Mouse (Mus musculus) stomach, embryonic 15.5 days (tissue): ENCODE results near the gene Best2. TPM values are rescaled to one million over a fixed set of nuclear protein-coding genes. Genes with fewer than 3 reads are reported as not detected.
A peak's percentile ranks its signal among the peaks of the same experiment; 100 is the strongest.

Source experiments
- ATAC-seq: fragments of 200-750 bp; cut with Nextera tagmentation; 2 replicates; pipeline ENCODE4 v1.8.0; 2017; ENCODE audit warnings: low read depth, moderate number of reproducible peaks, moderate TSS enrichment; ENCODE audit not compliant: insufficient read depth, low FRiP score
- H3K27ac ChIP-seq: fragments of 300-500 bp; sonication (generic); 2 replicates; pipeline ENCODE4 v1.5.1; 2015; ENCODE audit warnings: mild to moderate bottlenecking, inconsistent platforms
- H3K27me3 ChIP-seq: fragments of 300-500 bp; sonication (generic); replicated peaks from 2 replicates; pipeline ENCODE4 v1.6.1; 2015; ENCODE audit warnings: inconsistent platforms
- H3K36me3 ChIP-seq: fragments of 300-500 bp; sonication (generic); 2 replicates; pipeline ENCODE4 v1.6.1; 2015; ENCODE audit warnings: inconsistent platforms
- H3K4me1 ChIP-seq: fragments of 300-500 bp; sonication (generic); 2 replicates; pipeline ENCODE4 v1.6.1; 2015; ENCODE audit warnings: inconsistent platforms
- H3K4me2 ChIP-seq: fragments of 300-500 bp; sonication (generic); 2 replicates; pipeline ENCODE4 v1.6.1; 2015; ENCODE audit warnings: mild to moderate bottlenecking, inconsistent platforms
- H3K4me3 ChIP-seq: fragments of 300-500 bp; sonication (generic); replicated peaks from 2 replicates; pipeline ENCODE4 v1.5.1; 2015; ENCODE audit warnings: inconsistent platforms
- H3K9ac ChIP-seq: fragments of 300-500 bp; sonication (generic); 2 replicates; pipeline ENCODE4 v1.6.1; 2015; ENCODE audit warnings: inconsistent platforms
- H3K9me3 ChIP-seq: fragments of 300-500 bp; sonication (generic); 2 replicates; pipeline ENCODE4 v1.6.1; 2016; ENCODE audit warnings: inconsistent platforms
- WGBS: fragments of 180-500 bp; shearing (Covaris S2); methylation state at CpG from one replicate; pipeline ENCODE4 v1.1.7; 2015; 5-methylcytosine and 5-hydroxymethylcytosine counted together
- polyA plus RNA-seq: library from polyadenylated mRNA; unstranded; fragments of >200 nt; fragmentation: Nextera tagmentation; extraction: Ambion mirVana; gene quantifications from 2 replicates; pipeline ENCODE4 v1.2.1, GENCODE M21; 2015

Gene Best2
- polyA plus RNA-seq, 1 experiment from 2014 or later, result 0.23 TPM

DNA sequence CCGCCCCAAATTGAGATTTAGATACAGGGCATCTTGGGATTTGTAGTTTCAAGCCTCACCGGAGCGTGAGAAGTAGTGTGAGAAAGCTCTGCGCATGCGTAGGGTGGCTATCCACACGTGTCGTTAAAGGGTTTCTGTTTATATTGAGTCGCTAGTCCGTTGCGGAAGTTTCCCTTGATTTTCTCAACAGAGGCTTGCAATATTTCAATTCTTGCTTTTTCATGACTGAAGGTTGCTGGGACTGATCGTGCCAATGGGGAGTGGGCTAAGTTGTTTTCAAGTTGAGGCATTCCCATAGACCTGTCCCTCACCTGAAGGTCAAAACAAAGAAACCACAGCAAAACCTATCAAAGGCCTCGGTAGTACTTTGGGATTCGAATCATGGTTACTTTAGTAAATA, 20.4 kb upstream of the Best2 start:
- H3K9me3 ChIP-seq, result no peaks in the 10 kb centered on the region
- H3K4me2 ChIP-seq, result peak overlapping the region; percentile 84
- peaks cover 30% of the 10 kb centered on the region for H3K36me3 ChIP-seq
- H3K4me3 ChIP-seq, result peak overlapping the region; percentile 77
- H3K9ac ChIP-seq, result 0 out of 2 replicates have a peak overlapping the region, but pooled peaks have one; percentile 10
- ATAC-seq, result no peak
- peak overlapping the region; percentile 100 for H3K27ac ChIP-seq
- H3K4me1 ChIP-seq, result peaks cover 21% of the 10 kb centered on the region
- H3K27me3 ChIP-seq, result no peaks in the 10 kb centered on the region
- WGBS, result 3% methylated on average over 13 of the region's 13 CpGs

DNA sequence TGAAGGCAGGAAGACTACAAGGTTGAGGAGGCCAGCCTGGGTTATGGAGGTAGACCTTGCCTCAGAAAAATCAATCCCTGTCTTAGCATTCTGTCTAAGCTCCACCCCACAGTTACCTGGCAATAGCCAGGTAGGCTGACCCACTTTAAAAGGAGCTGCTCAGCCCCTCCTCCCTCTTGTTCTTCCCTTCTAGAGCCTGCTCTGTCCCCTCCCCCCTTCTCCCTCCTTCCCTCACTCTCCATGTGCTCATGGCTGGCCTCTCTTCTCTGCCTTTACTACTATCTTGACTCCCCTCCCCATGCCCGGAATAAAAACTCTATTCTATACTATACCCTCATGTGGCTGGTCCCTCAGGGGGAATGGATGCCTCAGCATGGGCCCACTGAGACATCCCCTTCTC, 19.5 kb upstream of the Best2 start:
- no peak for ATAC-seq
- H3K27ac ChIP-seq, result no peak overlapping the region

DNA sequence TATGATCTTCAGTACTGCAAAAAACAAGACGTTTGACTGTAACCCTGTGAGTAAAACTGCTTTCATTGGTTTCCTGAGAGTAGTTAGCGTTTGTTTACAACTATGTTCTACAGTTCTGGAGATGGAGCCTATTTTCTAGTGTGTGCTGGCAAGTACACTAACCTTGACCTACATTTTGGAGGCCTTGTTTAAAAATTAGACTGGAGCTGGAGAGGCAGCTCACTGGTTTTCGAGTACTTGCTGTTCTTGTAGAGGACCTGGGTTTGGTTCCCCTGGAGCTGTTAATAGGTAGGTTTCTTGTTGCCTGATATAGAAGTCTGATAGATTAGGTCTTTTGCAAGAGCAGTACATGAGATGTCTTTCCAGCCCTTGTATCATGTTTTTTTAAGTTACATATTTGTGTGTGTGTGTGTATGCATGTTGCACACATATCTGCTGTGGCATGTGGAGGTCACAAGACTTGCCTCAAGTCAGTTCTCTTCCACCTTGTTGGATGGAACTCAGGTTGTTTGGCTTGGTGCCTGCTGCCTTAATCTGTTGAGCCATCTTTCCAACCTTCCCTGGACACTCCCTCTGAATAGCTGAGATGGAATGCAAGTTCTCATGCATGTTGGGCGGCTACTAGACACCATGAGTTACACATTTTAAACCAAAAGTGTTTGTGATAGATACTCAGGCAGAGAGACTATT, 18.4 kb upstream of the Best2 start:
- Histone ChIP-seq H3K4me2 (no peak overlapping the region), H3K27ac (no peak overlapping the region), H3K9me3 (no peaks in the 10 kb centered on the region), H3K36me3 (peaks cover 37% of the 10 kb centered on the region), H3K27me3 (no peaks in the 10 kb centered on the region), H3K4me3 (no peak overlapping the region), H3K9ac (no peak overlapping the region), H3K4me1 (peaks cover 24% of the 10 kb centered on the region)
- ATAC-seq, result no peak
- 76% methylated on average over 4 of the region's 4 CpGs for WGBS

More for the DNA sequence above, 19.5 kb upstream of the Best2 start:
- Histone ChIP-seq H3K9me3 (no peaks in the 10 kb centered on the region), H3K27me3 (no peaks in the 10 kb centered on the region), H3K4me1 (peaks cover 17% of the 10 kb centered on the region), H3K9ac (no peak overlapping the region), H3K4me2 (no peak overlapping the region), H3K36me3 (peaks cover 37% of the 10 kb centered on the region), H3K4me3 (no peak overlapping the region)
- 64% methylated on average over 1 of the region's 1 CpGs for WGBS

DNA sequence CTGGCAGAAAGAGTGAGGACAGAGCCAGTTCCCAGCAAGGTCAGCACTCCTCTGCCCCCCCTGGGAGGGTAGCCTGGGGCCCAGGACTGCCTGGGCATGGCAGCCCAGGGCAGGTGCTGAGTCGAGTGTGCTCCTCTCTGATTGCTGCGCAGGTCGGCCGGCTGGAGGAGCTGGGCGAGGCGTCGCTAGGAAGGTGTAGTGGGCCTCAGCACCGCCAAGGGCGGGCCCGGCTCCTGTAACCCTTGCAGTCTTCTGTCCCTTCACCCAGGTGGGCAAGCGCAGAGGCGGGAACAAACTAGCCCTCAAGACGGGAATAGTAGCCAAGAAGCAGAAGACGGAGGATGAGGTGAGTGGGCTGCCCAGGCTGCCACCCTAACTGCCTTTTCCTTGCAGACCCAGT, 14.9 kb upstream of the Best2 start:
- peak overlapping the region; percentile 50 for H3K4me2 ChIP-seq
- H3K9me3 ChIP-seq, result no peaks in the 10 kb centered on the region
- no peak overlapping the region for H3K27ac ChIP-seq
- 81% methylated on average over 14 of the region's 14 CpGs for WGBS
- 0 out of 2 replicates have a peak overlapping the region, but pooled peaks have one; percentile 4 for H3K9ac ChIP-seq
- H3K4me1 ChIP-seq, result peaks cover 28% of the 10 kb centered on the region
- no peaks in the 10 kb centered on the region for H3K27me3 ChIP-seq
- ATAC-seq, result no peak
- peaks cover 37% of the 10 kb centered on the region for H3K36me3 ChIP-seq
- no peak overlapping the region for H3K4me3 ChIP-seq

DNA sequence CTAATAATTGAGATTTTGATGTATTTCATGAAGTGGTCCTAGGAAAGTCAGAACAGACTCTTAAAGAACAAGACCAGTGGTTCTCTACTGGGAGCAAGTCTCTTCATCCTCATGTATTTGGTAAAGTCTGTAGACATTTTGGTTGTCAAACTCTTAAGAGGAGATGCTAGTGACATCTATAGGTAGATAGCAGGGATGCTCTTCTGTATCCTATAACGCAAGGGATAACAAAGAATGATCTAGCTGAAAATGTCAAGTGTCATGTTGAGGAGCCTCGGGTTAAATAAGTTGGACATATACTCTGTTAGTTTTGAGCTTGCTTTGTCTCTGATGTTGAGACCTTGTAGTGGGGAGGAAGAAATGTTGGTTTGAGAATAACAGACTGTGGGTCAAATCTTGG, 13.6 kb upstream of the Best2 start:
- no peak for ATAC-seq
- Histone ChIP-seq H3K4me1 (peaks cover 33% of the 10 kb centered on the region), H3K9me3 (no peaks in the 10 kb centered on the region), H3K9ac (peak overlapping the region; percentile 100; the same call in 1 of the 2 replicates), H3K36me3 (peaks cover 41% of the 10 kb centered on the region), H3K27ac (no peak overlapping the region), H3K4me2 (peak overlapping the region; percentile 50), H3K4me3 (peak overlapping the region; percentile 90), H3K27me3 (no peaks in the 10 kb centered on the region)
- 12% methylated on average over 2 of the region's 2 CpGs for WGBS

DNA sequence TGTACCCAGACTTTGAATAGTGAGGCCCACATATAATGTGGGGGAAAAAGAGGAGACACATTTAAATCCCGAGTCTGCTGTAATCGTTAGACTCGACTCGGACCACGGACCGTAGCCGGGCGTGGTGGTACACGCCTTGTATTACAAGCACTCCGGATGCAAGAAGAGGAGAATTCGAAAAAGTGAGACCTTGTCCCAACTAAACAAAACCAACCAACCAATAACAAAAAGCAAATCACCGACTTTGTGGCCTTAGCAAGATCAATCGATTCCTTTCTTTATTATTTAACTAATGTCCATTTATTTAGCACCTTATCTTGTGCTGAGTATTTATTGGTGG, 13.2 kb upstream of the Best2 start:
- peak overlapping the region; percentile 100 for H3K9ac ChIP-seq
- WGBS, result 0% methylated on average over 13 of the region's 13 CpGs
- peaks cover 33% of the 10 kb centered on the region for H3K4me1 ChIP-seq
- no peak for ATAC-seq
- no peaks in the 10 kb centered on the region for H3K27me3 ChIP-seq
- peak overlapping the region; percentile 88 for H3K27ac ChIP-seq
- H3K9me3 ChIP-seq, result no peaks in the 10 kb centered on the region
- H3K36me3 ChIP-seq, result peaks cover 40% of the 10 kb centered on the region
- H3K4me2 ChIP-seq, result peak overlapping the region; percentile 50
- peak overlapping the region; percentile 90 for H3K4me3 ChIP-seq

DNA sequence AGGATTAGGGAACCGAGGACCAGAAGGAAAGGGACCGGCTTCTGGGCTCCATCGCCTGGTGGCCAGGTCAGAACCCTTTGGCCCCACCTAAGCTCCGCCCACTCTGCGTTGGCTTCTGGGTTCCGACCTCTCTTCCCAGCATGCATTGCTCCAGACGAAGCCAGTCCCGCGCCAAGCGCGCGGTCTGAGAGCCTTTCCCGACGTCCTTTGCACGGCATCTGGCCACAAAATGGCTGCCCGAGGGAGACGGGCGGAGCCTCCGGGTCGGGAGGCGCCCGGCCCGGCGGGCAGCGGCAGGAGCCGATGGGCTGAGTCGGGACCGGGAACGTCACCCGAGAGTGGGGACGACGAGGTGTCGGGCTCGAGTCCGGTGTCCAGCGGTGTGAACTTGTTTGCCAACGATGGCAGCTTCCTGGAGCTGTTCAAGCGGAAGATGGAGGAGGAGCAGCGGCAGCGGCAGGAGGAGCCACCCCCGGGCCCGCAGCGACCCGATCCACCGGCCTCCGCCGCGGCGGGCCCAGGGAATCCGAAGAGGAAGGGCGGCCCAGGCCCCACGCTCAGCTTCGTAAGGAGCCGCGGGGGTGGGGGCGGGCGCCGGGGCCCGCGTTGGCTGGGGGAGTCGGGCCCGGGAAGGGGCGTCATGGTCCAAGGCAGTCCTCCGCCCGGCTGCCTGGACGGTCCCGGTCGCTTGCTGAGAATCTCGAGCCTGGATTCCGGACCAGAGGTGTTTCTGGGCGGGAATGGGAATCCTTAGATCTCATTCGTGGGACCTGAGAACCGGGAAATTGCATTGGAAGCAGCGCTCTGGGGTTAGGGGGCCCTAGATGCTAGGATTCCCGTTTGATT, 12.6 kb upstream of the Best2 start, which contains the start of gene Trir:
Gene Trir, plus strand, starts transcription at position 154 of the 846 bp plus-strand sequence.
- Histone ChIP-seq H3K4me2 (peak within 1 kb of the TSS; percentile 90), H3K27me3 (no peaks in the 10 kb centered on the region), H3K36me3 (peaks cover 39% of the 10 kb centered on the region), H3K9ac (peak within 1 kb of the TSS; percentile 100), H3K9me3 (no peaks in the 10 kb centered on the region), H3K4me3 (peak within 1 kb of the TSS; percentile 90), H3K27ac (peak within 1 kb of the TSS; percentile 88), H3K4me1 (peaks cover 33% of the 10 kb centered on the region)
- WGBS, result under 1% methylated on average over 72 of the region's 75 CpGs
- ATAC-seq, result peak; percentile 82

DNA sequence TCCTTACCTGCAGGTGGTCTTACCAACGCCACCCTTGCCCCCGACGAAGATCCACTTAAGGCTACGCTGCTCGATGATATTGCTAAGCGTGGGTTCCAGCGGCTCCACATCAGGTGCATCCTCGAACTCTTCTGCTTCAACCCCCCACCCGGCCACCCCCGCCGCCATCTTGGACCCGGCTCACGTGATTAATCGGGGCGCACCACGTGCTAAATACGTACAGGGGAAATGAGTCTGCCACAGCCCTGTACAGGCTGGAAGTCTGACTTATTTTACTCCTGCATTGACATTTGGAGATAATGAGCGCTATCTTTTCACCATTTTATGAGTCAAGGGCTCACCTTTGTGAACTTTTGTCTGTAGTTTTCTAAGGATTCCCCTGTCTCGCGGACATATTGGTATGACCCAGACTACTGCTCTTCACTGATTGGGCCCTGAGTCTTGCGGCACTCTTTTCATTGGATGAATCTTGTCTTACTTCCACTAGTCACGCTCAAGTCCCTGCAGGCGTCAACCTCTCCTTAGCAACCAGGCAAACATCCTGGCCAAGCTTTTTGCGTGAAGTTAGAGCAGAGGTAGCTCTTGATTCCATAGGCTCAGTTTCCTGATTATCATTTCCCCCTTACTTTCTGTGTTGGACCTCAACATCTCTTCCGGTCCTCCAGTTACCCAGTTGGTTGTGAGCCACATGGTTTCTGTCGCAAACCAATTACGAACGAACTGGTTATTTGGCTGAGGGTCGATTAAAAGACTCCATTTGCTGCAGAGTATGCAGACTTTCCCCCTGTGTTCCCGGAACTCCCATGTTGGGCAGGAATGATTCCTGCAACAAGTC, 11.0 kb upstream of the Best2 start, which contains the start of gene Asna1:
Gene Asna1, minus strand, starts transcription at position 184 of the 835 bp plus-strand sequence.
- peak; percentile 91 for ATAC-seq
- Histone ChIP-seq H3K9ac (peak within 1 kb of the TSS; percentile 60; the same call in 1 of the 2 replicates), H3K4me2 (peak within 1 kb of the TSS; percentile 90), H3K27ac (peak within 1 kb of the TSS; percentile 79), H3K27me3 (no peaks in the 10 kb centered on the region), H3K36me3 (peaks cover 41% of the 10 kb centered on the region), H3K4me1 (peaks cover 33% of the 10 kb centered on the region), H3K4me3 (peak within 1 kb of the TSS; percentile 90), H3K9me3 (no peaks in the 10 kb centered on the region)
- WGBS, result 3% methylated on average over 30 of the region's 30 CpGs

DNA sequence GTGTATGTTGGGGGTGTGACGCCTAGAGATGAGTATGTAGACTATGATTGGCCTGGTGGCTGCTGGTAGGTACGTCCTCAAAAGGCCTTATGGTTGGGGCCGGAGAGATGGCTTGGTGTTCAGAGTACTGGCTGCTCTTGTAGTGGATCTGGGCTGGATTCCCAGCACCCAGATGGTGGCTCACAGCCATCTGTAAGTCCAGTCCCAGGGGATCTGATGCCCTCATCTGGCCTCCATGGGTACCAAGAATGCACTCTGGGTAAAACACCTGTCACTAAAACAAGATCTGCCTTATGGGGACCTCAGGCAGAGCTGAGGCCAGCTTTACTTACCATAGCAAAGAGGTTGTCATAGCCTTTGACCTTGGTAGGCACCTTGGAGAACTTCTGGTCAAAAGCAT, 9.5 kb upstream of the Best2 start:
- H3K36me3 ChIP-seq, result peaks cover 41% of the 10 kb centered on the region
- H3K4me2 ChIP-seq, result peak overlapping the region; percentile 90
- ATAC-seq, result no peak
- no peaks in the 10 kb centered on the region for H3K27me3 ChIP-seq
- no peaks in the 10 kb centered on the region for H3K9me3 ChIP-seq
- 87% methylated on average over 3 of the region's 3 CpGs for WGBS
- no peak overlapping the region for H3K9ac ChIP-seq
- peak overlapping the region; percentile 90 for H3K4me3 ChIP-seq
- H3K27ac ChIP-seq, result no peak overlapping the region
- H3K4me1 ChIP-seq, result peaks cover 28% of the 10 kb centered on the region

DNA sequence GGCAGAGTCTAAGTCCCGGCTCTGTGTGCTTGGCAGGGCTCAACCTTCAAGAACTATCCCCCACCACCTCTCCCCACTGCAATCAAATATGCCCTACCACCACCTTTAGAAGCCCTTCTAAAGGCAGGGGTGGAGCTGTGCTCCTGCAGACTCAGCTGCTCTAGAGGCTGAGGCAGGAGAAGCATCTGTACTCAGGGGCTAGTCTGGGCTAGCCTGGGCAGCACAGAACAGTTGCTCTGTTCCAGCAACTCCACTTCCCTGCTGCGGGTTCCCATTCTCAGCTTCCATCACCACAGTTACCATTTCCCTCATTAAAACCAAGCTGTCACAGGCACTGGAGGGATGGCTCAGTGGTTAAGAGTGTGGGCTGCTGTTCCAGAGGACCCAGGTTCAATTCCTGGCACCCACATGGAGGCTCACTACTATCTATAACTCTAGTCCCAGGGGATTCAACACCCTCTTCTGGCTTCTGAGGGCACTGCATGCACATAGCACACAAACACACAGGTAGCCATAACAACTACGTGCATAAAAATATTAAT, 7.3 kb upstream of the Best2 start:
- Histone ChIP-seq H3K9ac (no peak overlapping the region), H3K4me1 (peaks cover 18% of the 10 kb centered on the region), H3K27ac (no peak overlapping the region), H3K36me3 (peaks cover 52% of the 10 kb centered on the region), H3K27me3 (no peaks in the 10 kb centered on the region), H3K4me2 (no peak overlapping the region), H3K4me3 (no peak overlapping the region), H3K9me3 (no peaks in the 10 kb centered on the region)
- 89% methylated on average over 3 of the region's 3 CpGs for WGBS
- no peak for ATAC-seq

DNA sequence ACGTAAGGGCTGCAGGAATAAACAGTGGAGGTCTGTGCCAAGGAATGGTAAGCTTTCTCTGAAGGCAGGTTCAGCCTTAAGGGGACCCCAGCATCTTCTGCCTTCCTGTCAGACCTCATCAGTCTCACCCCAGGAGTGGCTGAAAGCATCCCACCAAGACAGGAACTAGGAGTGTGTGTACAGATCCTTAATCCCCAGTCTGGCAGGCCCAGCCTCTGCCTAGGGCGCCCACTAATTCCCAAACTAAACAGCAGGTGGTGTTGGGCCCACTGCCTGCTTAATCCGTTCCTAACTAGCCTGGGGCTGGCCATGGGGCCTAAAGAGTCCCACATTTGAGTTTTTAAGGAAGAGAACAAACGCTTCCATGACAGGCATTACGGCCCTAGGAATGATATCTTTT, 2.9 kb upstream of the Best2 start:
- WGBS, result 53% methylated on average over 5 of the region's 5 CpGs
- Histone ChIP-seq H3K9me3 (no peaks in the 10 kb centered on the region), H3K4me1 (peaks cover 4% of the 10 kb centered on the region; the same call in 1 of the 2 replicates), H3K4me2 (no peak overlapping the region), H3K36me3 (peaks cover 41% of the 10 kb centered on the region), H3K9ac (no peak overlapping the region), H3K27me3 (peaks cover 19% of the 10 kb centered on the region), H3K27ac (peak overlapping the region; percentile 63), H3K4me3 (no peak overlapping the region)
- no peak for ATAC-seq
